Mouse (Mus musculus) C2C12 (cell line): ENCODE results near the gene Tinf2. TPM values are rescaled to one million over a fixed set of nuclear protein-coding genes. Genes with fewer than 3 reads are reported as not detected.
A peak's percentile ranks its signal among the peaks of the same experiment; 100 is the strongest.

Source experiments
- H3K27me3 ChIP-seq: one replicate; pipeline ENCODE4 v1.6.1; 2011; ENCODE audit not compliant: control insufficient read depth, insufficient read depth, insufficient read length
- H3K36me3 ChIP-seq: one replicate; pipeline ENCODE4 v1.6.1; 2011; ENCODE audit not compliant: control insufficient read depth, insufficient read depth
- H3K4me3 ChIP-seq: one replicate; pipeline ENCODE4 v1.5.1; 2011; ENCODE audit warnings: mild to moderate bottlenecking, control low read depth; ENCODE audit not compliant: poor library complexity, insufficient read depth, severe bottlenecking
- H3K79me2 ChIP-seq: one replicate; pipeline ENCODE4 v1.6.1; 2011; ENCODE audit not compliant: control insufficient read depth, insufficient read depth
- H3K79me3 ChIP-seq: one replicate; pipeline ENCODE4 v1.6.1; 2011; ENCODE audit warnings: low read depth, control low read depth
- H3ac ChIP-seq: one replicate; pipeline ENCODE3; 2011; ENCODE audit warnings: low read depth; ENCODE audit not compliant: control insufficient read depth, insufficient read length
- CEBPB ChIP-seq: IDR thresholded peaks from one replicate; pipeline ENCODE4 v1.6.1; 2011; ENCODE audit warnings: low read depth, mild to moderate bottlenecking, control low read depth, moderate library complexity
- CTCF ChIP-seq: IDR thresholded peaks from one replicate; pipeline ENCODE4 v1.5.1; 2011; ENCODE audit not compliant: control insufficient read depth, insufficient read depth, insufficient read length
- FOSL1 ChIP-seq: IDR thresholded peaks from one replicate; pipeline ENCODE4 v1.8.0; 2011; ENCODE audit warnings: mild to moderate bottlenecking, low read length; ENCODE audit not compliant: poor library complexity, insufficient read depth, severe bottlenecking
- MAX ChIP-seq: IDR thresholded peaks from one replicate; pipeline ENCODE4 v1.6.1; 2011; ENCODE audit warnings: mild to moderate bottlenecking, control low read depth
- MYOD1 ChIP-seq: IDR thresholded peaks from one replicate; pipeline ENCODE4 v1.6.1; 2011; ENCODE audit warnings: low read depth; ENCODE audit not compliant: control insufficient read depth, insufficient read length
- MYOG ChIP-seq: IDR thresholded peaks from one replicate; pipeline ENCODE4 v1.6.1; 2011; ENCODE audit not compliant: control insufficient read depth, insufficient read length; ENCODE audit errors: extremely low read depth
- USF1 ChIP-seq: IDR thresholded peaks from one replicate; pipeline ENCODE4 v1.6.1; 2011; ENCODE audit warnings: low read depth, mild to moderate bottlenecking, control low read depth, moderate library complexity
- polyA plus RNA-seq: library from polyadenylated mRNA; unstranded; fragments of >200 nt; fragmentation: generic; extraction: Trizol; gene quantifications from one replicate; pipeline ENCODE4 v1.2.1, GENCODE M21; 2012; ENCODE audit warnings: missing spikeins

The Tinf2 gene
- polyA plus RNA-seq, 1 experiment = 24.4 TPM

DNA sequence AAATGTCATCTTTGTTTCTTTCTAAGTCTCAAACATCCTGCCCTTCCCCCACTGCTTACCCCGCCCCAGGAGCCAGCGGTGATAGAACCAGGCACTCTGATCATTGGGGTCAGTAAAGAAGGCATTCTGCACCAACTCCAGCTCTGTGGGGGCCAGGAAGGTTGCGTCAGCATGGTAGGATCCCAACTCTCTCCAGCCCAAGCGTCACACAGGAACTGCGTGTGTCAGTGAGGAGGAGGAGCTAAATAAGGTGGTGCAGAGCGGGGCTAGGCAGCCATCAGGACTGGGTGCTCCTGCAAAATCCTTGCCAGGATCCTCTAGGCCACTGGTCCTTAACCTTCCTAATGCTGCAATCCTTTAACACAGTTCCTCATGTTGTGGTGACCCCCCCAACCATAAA, 38.1 kb upstream of the Tinf2 start:
- Histone ChIP-seq H3ac (no peak overlapping the region), H3K36me3 (peaks cover 8% of the 10 kb centered on the region), H3K27me3 (no peaks in the 10 kb centered on the region), H3K4me3 (no peak overlapping the region), H3K79me2 (no peaks in the 10 kb centered on the region), H3K79me3 (no peaks in the 10 kb centered on the region)
- no peak for TF ChIP-seq USF1
- TF ChIP-seq FOSL1 = no peak
- TF ChIP-seq MYOD1 = no peak
- TF ChIP-seq MYOG = no peak
- TF ChIP-seq MAX = no peak

DNA sequence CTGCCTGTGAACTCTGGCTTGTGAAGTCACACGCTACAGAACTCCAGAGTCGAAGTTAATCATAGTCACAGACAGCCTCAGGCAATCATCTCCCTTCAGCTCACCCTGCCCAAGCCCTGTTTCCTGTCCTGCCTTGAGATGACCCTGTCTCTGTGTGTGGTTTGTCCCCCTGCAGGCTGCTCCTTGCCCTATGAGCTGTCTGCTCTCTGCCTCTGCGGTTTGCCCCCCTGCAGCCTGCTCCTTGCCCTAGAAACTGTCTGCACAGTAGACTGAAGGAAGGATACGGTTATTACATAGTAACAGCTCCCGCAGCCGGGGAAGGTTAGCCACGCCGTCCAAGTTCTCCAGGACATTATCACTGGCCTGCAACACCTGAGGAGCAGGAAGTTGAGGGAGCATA, 35.3 kb upstream of the Tinf2 start:
- TF ChIP-seq MYOD1 (no peak), CEBPB (no peak), CTCF (no peak), MAX (no peak)
- Histone ChIP-seq H3K27me3 (no peaks in the 10 kb centered on the region), H3K4me3 (no peak overlapping the region), H3K79me3 (no peaks in the 10 kb centered on the region), H3K79me2 (no peaks in the 10 kb centered on the region), H3ac (no peak overlapping the region), H3K36me3 (peaks cover 8% of the 10 kb centered on the region)

DNA sequence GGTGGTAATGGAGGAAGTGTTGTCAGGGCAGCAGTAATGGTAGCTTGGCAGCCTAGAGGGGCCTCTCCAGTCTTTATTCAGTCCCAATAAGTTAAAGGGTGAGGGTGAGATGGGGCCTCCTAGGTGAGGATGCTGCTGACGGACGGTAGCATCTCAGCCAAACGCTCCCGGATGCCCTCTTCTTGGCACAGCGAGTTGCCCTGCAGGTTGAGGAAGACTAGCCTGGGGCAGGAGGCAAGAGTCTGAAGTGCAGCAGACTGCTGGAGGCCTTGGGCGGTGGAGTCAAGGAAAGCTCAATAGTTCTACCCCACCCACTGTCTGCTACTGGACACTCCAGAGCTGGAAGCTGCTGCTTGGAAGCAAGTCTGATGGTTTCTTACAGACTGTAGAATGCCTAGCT, 34.7 kb upstream of the Tinf2 start:
- Histone ChIP-seq H3K27me3 (no peaks in the 10 kb centered on the region), H3K79me2 (no peaks in the 10 kb centered on the region), H3K79me3 (no peaks in the 10 kb centered on the region), H3K4me3 (no peak overlapping the region), H3ac (no peak overlapping the region), H3K36me3 (peaks cover 8% of the 10 kb centered on the region)
- TF ChIP-seq CEBPB (no peak), FOSL1 (no peak), MYOG (no peak), MAX (no peak), CTCF (no peak), MYOD1 (no peak), USF1 (no peak)

DNA sequence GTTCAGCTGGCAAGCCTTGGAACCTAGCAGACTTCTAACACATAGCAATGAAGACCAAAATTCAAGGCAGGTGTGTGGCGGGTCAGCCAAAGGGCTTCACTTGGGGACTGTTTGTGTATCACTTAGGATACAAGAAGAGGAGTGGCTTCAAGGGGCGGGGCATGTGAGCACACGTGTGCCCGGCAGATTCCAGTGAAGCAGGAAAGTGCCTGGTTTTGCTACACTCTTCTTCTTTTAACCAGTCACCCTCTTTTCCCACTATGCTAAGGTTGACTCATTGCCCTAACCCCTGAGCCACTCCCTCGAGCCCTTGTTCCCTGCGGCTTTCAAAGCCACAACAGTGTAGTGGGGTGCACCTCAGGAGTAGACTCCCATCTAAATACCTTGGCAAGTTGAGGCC, 33.3 kb upstream of the Tinf2 start:
- H3K36me3 ChIP-seq = peaks cover 8% of the 10 kb centered on the region
- H3K79me3 ChIP-seq = no peaks in the 10 kb centered on the region
- TF ChIP-seq FOSL1 = peak; percentile 9
- peak; percentile 56 for TF ChIP-seq USF1
- TF ChIP-seq CEBPB = no peak
- peak; percentile 54 for TF ChIP-seq MAX
- no peak overlapping the region for H3ac ChIP-seq
- no peaks in the 10 kb centered on the region for H3K79me2 ChIP-seq
- no peaks in the 10 kb centered on the region for H3K27me3 ChIP-seq
- no peak overlapping the region for H3K4me3 ChIP-seq

DNA sequence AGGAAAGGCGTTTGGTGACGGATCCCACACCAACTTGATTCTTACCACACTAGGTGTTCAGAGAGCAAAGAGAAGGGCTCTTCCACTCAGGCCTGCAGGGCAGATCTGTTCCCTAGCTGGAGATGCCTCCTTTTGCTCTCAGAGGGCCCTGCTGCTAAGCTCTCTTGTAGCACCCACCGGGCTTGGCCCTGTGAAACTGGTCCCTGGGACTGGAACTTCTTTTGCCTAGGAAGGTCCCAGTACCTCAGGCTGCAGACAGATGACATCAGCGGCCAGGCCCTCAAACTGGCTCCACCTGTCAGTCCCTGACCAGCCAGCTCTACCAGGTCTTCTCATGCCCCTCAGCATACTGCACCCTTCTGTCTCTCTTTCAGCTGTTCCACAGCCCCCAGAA, 32.1 kb upstream of the Tinf2 start, which contains the start of gene Tgm1:
Tgm1 (minus strand) TSS at position 198 of the 394 bp plus-strand sequence.
- no peak for TF ChIP-seq MAX
- TF ChIP-seq MYOG = no peak
- no peak for TF ChIP-seq USF1
- no peak for TF ChIP-seq MYOD1
- TF ChIP-seq CTCF = no peak
- TF ChIP-seq FOSL1 = no peak
- TF ChIP-seq CEBPB = no peak
- Histone ChIP-seq H3K79me2 (no peaks in the 10 kb centered on the region), H3K36me3 (peaks cover 8% of the 10 kb centered on the region), H3ac (no peak within 1 kb of the TSS), H3K79me3 (no peaks in the 10 kb centered on the region), H3K4me3 (no peak within 1 kb of the TSS), H3K27me3 (no peaks in the 10 kb centered on the region)

DNA sequence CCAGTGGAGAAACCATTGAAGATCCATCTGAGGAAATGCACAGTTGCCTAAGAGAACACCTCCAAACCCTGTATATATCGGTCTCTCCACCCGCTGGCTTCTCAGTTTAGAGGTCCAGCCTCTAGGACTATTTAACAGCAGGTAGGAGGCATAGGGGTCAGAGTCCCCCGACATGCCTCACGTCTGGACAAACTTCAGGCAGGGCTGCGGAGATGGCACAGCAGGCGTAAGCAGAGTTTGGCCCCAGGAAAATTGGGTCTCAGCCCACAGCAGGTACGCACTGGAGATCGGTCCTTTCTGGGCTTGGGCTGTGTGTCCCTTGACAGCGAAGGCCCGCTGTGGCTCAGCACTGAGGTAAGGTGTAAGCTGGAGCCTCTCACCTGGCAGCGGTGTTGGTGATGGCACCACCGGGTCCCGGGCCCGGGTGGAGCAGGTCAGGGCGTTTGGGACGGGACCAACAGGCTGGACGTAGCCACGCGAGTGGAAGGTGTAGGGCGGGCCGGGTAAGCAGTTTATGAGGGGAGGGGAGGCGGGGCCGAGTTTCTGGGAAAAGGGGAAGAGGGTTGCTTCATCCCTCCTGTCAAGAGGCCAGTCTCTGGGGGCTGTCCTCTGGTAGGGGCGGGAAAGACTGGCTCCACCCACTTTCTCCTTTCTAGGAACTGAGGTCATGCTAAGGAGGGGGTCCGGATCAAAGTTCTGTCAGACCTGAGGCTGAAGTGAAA, 31.5 kb upstream of the Tinf2 start:
- no peaks in the 10 kb centered on the region for H3K79me2 ChIP-seq
- peaks cover 5% of the 10 kb centered on the region for H3K36me3 ChIP-seq
- no peak for TF ChIP-seq MYOD1
- no peak for TF ChIP-seq MYOG
- no peak for TF ChIP-seq MAX
- TF ChIP-seq FOSL1 = no peak
- no peak for TF ChIP-seq USF1
- no peak for TF ChIP-seq CTCF
- no peak for TF ChIP-seq CEBPB
- no peak overlapping the region for H3ac ChIP-seq
- H3K27me3 ChIP-seq = no peaks in the 10 kb centered on the region
- H3K79me3 ChIP-seq = no peaks in the 10 kb centered on the region
- no peak overlapping the region for H3K4me3 ChIP-seq
